Mouse (Mus musculus) adrenal gland, postnatal 36 days (tissue): ENCODE measurements around the gene Arg2. TPM values are rescaled to one million over a fixed set of nuclear protein-coding genes. Genes with fewer than 3 reads are reported as not detected.

Experiments used
- DNase-seq, 2 experiments: peaks; one replicate each; pipeline ENCODE4 v3.0.0; 2021; ENCODE audit warnings: mixed read lengths in 1 of 2
- long read RNA-seq, 2 experiments: library from polyadenylated mRNA; stranded (forward); transcript quantifications; one replicate each; pipeline ENCODE4 v2.0.0; 2021; ENCODE audit warnings: borderline sequencing depth in 2 of 2
- total RNA-seq, 2 experiments: library from RNA; stranded (reverse); gene quantifications; 2 replicates each; pipeline ENCODE4 v1.2.3; 2021

Arg2 gene
- total RNA-seq: under 1 TPM; 0.33 to 0.56 TPM
- long read RNA-seq, experiment 1: 0 reads
- long read RNA-seq, experiment 2: 0 reads

- DNase-seq: peak; percentile 73 to 79
Observed at GRCm38 (mm10) chr12:79130299-79131177, at the start of gene Arg2. Gene Arg2, plus strand, starts transcription at chr12:79130777.

GRCm38 (mm10) chr12:79089182-79089812, 41.3 kb upstream of the Arg2 start, which contains the start of gene Pigh:
Gene Pigh, minus strand, starts transcription at chr12:79089651.
- DNase-seq: peak; percentile 92 to 93

- DNase-seq: peak; percentile 68 to 86
Observed at GRCm38 (mm10) chr12:79092569-79092968, 38.0 kb upstream of the Arg2 start.

- peak; percentile 7 to 26 for DNase-seq
Observed at GRCm38 (mm10) chr12:79097106-79097752, 33.3 kb upstream of the Arg2 start.

- no peak for DNase-seq
Observed at GRCm38 (mm10) chr12:79103773-79104172, 26.8 kb upstream of the Arg2 start.

- no peak for DNase-seq
Observed at GRCm38 (mm10) chr12:79104544-79104943, 26.0 kb upstream of the Arg2 start.

- no peak for DNase-seq
Observed at GRCm38 (mm10) chr12:79105312-79105711, 25.3 kb upstream of the Arg2 start.

- no peak for DNase-seq
Observed at GRCm38 (mm10) chr12:79118991-79119390, 11.6 kb upstream of the Arg2 start.

GRCm38 (mm10) chr12:79122820-79123219, 7.8 kb upstream of the Arg2 start:
- no peak for DNase-seq

GRCm38 (mm10) chr12:79131178-79131675, 650 bp downstream of the Arg2 start:
- no peak for DNase-seq

- DNase-seq: no peak
Observed at GRCm38 (mm10) chr12:79131706-79132460, 1.3 kb downstream of the Arg2 start.

- no peak for DNase-seq
Observed at GRCm38 (mm10) chr12:79134676-79135075, 4.1 kb downstream of the Arg2 start.

GRCm38 (mm10) chr12:79135105-79135504, 4.5 kb downstream of the Arg2 start:
- no peak for DNase-seq

GRCm38 (mm10) chr12:79136949-79137348, 6.4 kb downstream of the Arg2 start:
- DNase-seq: no peak

- no peak for DNase-seq
Observed at GRCm38 (mm10) chr12:79138999-79139398, 8.4 kb downstream of the Arg2 start.

- no peak for DNase-seq
Observed at GRCm38 (mm10) chr12:79139417-79139816, 8.8 kb downstream of the Arg2 start.

- no peak for DNase-seq
Observed at GRCm38 (mm10) chr12:79140811-79141210, 10.2 kb downstream of the Arg2 start.

GRCm38 (mm10) chr12:79141384-79141783, 10.8 kb downstream of the Arg2 start:
- no peak for DNase-seq

GRCm38 (mm10) chr12:79149653-79150052, 19.1 kb downstream of the Arg2 start:
- DNase-seq: no peak

- DNase-seq: no peak
Observed at GRCm38 (mm10) chr12:79162876-79163275, 32.3 kb downstream of the Arg2 start.

GRCm38 (mm10) chr12:79169173-79169572, 38.6 kb downstream of the Arg2 start:
- no peak for DNase-seq

GRCm38 (mm10) chr12:79170421-79170820, 39.8 kb downstream of the Arg2 start:
- DNase-seq: no peak
